Mouse (Mus musculus): ENCODE data around the gene Lemd2.

Lemd2 gene

GRCm38 (mm10) chr17:27187059-27187458 lies 17.2 kb downstream of the Lemd2 start:
- DNase-seq (ENCODE audit: low spot score) = no peak

- DNase-seq (ENCODE audit: low spot score) = no peak
Measured at GRCm38 (mm10) chr17:27186068-27186467, 18.2 kb downstream of the Lemd2 start.

GRCm38 (mm10) chr17:27183667-27184292 lies 20.5 kb downstream of the Lemd2 start:
- DNase-seq (ENCODE audit: low spot score) = no peak

- no peak for DNase-seq (ENCODE audit: low spot score)
Measured at GRCm38 (mm10) chr17:27182401-27182800, 21.9 kb downstream of the Lemd2 start.

DNA sequence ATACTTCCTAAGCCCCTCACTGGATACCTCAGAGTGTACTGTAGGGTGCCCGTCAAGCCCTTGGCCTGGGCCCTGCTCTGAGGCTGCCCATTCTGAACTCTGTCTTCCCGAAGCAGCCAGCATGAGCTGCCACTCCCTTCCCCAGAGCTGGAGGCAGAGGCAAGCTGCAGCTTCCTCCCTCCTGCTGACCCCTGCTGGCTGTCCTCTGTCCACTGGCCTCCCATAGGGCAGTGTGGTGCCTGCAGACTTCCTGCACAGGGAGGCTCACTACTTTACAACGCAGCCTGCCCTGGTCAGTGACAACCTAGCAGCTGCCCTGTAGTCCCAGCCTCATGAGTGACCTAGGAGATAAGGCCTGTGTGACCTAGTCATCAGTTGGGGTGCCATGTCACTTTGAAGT lies 22.6 kb downstream of the Lemd2 start:
- DNase-seq (ENCODE audit: low spot score) = no peak

DNA sequence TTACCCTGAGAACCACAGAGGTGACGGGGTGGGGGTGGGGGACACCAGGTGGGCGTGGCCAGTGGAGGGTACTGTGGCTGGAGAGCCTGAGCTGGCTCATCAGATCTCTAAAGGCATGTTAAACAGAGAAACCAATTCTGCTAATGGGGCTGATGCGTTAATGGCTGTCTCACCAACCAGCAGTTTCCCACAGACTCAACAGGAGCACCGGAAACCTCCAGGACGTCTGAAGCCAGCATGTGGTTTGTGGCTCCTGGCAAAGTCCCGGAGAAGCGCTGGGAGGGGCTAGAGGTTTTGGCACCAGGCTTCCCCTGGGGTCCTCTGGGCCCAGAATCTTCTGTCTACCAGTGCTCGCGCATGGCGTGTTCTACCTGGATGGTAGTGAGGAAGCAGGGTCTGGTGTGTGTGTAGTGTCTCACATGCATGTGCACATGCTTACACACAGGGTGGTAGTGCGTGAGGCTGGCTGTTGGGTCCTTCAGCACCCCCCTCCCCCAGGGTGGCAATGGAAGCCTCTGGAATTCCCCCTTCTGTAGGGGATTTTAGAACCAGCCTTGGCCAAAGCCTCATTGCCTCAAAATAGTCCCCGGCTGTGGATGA lies 24.5 kb downstream of the Lemd2 start:
- no peak for DNase-seq (ENCODE audit: low spot score)

DNA sequence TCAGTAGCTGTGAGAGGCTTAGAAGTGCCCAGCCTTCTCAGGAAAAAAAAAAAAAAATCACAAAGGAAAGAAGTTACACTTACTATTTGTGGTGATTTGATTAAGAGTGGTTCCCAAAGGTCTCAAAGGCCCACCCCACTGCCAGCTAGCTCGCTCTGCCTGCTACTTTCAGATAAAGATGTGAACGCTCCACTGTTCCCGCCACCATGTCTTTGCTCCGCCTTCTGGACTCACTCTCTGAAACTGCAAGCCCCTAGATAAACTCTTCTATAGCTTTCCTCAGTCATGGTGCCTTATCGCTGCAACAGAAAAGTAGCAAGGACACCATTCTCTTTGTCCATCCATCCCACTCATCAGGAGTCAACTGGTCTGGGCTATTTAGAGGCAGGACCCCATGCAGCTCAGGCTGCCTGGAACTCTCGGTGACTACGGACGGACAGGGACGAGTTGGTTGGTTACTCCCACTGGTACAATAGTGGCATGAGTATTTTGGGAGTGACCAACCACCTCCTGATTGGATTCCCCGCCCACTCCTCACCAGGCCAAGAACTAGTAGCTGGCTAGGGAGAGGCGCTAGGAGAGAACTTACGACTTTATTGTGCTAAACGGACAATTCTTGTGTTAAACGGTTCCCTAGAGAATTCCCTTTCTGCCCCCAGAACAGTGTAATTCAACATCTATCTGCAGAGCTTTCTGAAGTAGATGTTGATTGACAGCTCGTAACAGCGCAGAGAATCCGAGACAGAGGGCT lies 25.7 kb downstream of the Lemd2 start:
- DNase-seq (ENCODE audit: low spot score) = no peak

- DNase-seq (ENCODE audit: low spot score) = no peak
Measured at GRCm38 (mm10) chr17:27178019-27178418, 26.2 kb downstream of the Lemd2 start.

GRCm38 (mm10) chr17:27176754-27177153 lies 27.5 kb downstream of the Lemd2 start:
- DNase-seq (ENCODE audit: low spot score) = no peak

DNA sequence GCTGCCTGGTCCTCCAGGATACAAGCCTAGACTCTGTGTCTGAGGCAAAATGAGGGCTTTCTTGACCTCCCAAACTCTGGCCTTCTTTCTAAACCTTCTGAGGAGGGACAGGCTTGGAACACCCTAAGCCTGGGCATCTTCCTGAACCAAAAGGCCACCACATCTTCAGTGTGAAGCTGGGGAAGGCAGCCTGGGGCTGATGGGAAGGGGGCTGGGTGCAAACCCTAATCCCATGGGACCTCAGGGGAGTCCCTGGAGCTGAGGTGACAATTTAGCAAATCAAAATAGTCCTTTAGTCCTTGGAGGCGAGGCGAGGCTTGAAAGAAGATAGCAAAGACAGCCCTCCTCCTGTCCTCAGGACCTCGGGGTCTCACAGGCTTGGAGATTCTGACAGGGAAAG lies 28.0 kb downstream of the Lemd2 start:
- no peak for DNase-seq (ENCODE audit: low spot score)

- DNase-seq (ENCODE audit: low spot score) = no peak
Measured at GRCm38 (mm10) chr17:27175196-27175874, 28.9 kb downstream of the Lemd2 start.

DNA sequence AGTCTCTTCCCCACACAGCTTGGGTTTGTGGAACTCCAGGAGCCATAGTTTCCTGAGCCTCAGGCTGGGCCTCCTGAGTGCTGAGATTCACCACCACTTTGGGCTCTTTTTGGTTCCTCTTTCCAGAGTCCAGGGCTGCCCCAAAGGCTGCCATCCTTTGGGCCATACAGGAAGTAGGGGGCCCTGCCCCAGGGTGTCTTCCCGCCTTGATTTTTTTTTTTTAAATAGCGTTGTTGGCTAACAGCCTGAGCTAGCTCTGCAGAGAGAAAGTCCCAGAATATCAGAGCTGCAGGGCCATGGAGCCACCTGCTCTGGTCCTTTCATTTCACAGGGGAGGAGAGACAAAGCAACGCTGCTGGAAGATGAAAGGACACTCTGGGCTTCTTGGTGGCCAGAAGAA lies 30.6 kb downstream of the Lemd2 start:
- no peak for DNase-seq (ENCODE audit: low spot score)

- no peak for DNase-seq (ENCODE audit: low spot score)
Measured at GRCm38 (mm10) chr17:27172459-27172858, 31.8 kb downstream of the Lemd2 start.

DNA sequence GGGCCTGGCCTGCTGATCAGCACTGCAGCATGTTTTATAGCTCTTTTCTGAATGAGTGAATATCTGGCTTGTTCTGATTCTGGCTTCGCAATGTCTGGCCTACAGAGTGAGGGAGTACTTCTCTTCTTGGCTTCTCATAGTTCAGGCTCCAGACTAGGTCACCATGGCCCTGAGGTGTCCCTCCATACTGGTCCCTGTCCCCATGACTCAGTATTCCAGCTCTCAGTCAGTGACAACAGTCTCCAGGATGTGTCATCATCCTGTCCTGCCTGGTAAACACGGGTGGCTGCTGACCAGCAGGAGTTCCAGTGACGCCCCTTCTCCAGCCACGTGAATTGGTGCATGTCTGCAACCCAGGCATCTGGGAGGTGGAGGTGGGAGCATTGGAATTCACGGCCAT lies 33.1 kb downstream of the Lemd2 start:
- no peak for DNase-seq (ENCODE audit: low spot score)

GRCm38 (mm10) chr17:27169952-27170695 lies 34.1 kb downstream of the Lemd2 start:
- DNase-seq (ENCODE audit: low spot score) = no peak

- DNase-seq (ENCODE audit: low spot score) = no peak
Measured at GRCm38 (mm10) chr17:27168569-27168968, 35.7 kb downstream of the Lemd2 start.

- DNase-seq (ENCODE audit: low spot score) = no peak
Measured at GRCm38 (mm10) chr17:27167545-27167944, 36.7 kb downstream of the Lemd2 start, which contains the start of gene Ip6k3. Gene Ip6k3, minus strand, starts transcription at chr17:27167795.

- DNase-seq (ENCODE audit: low spot score) = no peak
Measured at GRCm38 (mm10) chr17:27166901-27167300, 37.4 kb downstream of the Lemd2 start.

DNA sequence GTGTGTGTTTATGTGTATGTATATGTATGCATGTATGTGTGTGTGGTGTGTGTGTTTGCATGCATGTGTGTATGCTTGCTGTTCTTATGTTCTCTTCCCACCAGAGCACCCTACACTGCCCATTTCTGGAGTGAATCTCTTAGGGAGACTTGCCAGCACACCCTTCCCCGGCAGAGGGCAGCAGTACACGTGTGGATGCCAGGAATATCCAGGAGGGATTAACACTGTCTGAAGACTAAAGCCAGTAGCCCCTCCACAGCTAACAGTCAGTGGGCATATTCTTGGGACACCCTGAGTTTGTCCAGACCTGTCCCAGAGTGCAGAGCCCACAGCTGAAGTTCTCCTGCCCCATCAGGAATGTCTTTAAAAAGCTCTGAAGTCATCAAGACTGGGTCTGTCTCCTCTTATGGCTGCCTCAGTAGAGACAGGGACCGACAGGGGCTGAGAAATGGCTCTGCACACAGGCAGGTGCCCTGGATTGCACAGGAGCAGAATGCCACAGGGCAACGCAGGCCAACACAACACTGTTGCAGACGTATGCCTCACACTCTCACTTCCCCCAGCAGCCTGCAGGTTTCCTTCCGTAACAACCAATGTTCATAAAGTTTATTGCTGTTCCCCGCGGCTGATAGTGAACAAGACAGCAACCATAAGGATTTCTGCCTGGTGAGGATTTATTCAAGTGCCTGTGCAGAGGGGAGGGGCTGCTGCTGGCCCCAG lies 39.1 kb downstream of the Lemd2 start:
- no peak for DNase-seq (ENCODE audit: low spot score)

DNA sequence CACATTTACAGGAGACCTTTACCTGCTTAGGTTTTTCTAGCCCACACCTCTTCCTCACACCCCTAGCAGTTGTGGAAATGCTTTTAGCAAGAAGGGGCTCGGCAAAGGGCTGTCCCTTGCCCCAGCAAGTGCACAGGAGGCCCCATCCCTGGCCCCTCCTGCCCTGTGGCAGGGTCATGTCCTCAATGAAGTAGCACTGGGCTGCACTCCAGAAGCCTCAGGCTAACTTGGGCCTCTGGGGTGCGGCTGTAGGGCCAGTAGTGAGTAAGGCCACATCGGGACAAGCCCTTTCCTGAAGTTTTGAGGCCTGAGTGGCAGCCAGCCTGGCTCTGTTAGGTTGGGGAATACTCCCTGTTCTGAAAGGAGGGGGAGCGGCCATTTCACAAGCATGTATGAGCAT lies 43.4 kb downstream of the Lemd2 start:
- no peak for DNase-seq (ENCODE audit: low spot score)

DNA sequence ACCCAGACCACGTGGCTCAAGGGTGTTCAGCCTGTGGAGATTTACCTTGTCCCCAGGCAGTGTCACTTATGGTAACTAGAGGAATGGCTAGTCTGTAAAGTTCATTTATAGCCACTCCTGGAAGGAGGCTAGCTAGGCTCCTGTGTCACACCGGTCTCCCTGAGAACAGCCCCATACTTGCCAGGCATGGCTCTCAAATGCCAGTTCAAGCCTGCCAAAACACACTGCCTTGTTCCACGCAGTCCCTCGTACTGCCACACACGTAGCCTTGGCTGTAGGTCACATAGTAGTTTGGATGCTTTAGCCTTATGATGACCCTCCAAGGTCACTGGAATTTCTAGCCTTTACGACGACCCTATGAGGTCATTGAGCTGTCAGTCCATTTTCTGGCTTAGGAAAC lies 45.1 kb downstream of the Lemd2 start:
- DNase-seq (ENCODE audit: low spot score) = no peak

All from ovary, adult 18-20 months (tissue).